Mouse (Mus musculus): Measurements from ENCODE around the gene Ppp1r1c.

Ppp1r1c gene

DNA sequence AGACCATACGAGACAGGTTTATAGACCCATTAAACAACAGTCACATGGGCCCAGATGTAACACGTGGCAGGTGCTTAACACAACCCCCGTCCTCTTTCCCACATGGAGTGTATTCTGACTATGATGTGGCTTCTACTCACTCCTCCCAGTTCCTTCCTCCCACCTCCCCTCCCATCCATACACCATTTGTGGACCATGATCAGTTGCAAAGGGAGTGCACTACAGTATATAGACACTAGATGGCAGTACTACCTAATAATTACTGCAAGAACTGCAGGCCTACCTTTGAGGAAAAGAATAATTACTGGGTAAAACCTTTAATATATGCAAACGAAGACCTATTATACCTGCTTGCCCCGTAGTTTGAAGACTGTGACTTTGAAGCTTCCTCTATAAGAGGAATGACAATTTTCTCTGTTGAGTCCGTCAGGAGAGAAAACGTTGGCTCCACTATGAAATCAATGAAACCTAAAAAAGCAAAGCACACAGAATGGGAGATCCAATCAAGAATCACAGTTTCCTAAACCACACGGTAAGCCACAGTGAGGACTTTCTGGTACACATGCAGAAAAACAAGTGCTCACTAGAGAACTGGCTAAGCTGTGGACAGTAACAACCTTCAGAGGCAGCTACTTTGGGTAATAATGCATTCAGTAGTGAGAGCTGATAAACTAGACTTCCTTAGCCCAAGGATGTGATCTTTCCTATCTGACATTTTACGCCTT is 157.9 kb downstream of the Ppp1r1c start:
- peak; percentile 47 for DNase-seq (ENCODE audit: low read depth)

All from naive thymus-derived CD4-positive, alpha-beta T cell, adult 2 months (primary cell).